Mouse (Mus musculus) thymus, adult 18-20 months (tissue): ENCODE data around the gene Olfr612.
"Not testable (repeated sequence)": the region's sequence is repeated elsewhere in the genome, so short reads cannot be mapped to it uniquely, and the experiment has no call there.

ENCODE experiments used
- DNase-seq, 2 experiments: peaks; one replicate each; pipeline ENCODE4 v3.0.0; 2022; ENCODE audit warnings: mixed read lengths in 2 of 2

The Olfr612 gene

GRCm38 (mm10) chr7:103542617-103543016 lies at the start of gene Olfr612:
Gene Olfr612 (minus strand): TSS chr7:103542717.
- not testable (repeated sequence) for DNase-seq

- no peak for DNase-seq
Measured at GRCm38 (mm10) chr7:103589803-103590202, 47.3 kb upstream of the Olfr612 start, which contains the start of gene Olfr618. Gene Olfr618 (plus strand): TSS chr7:103590103.

- DNase-seq: no peak
Measured at GRCm38 (mm10) chr7:103572761-103573160, 30.2 kb upstream of the Olfr612 start, which contains the start of gene Olfr617. Gene Olfr617 (plus strand): TSS chr7:103573061.

GRCm38 (mm10) chr7:103569043-103569442 lies 26.5 kb upstream of the Olfr612 start, which contains the start of gene Olfr616:
Gene Olfr616 (minus strand): TSS chr7:103569143.
- DNase-seq: no peak

- no peak for DNase-seq
Measured at GRCm38 (mm10) chr7:103555779-103556178, 13.3 kb upstream of the Olfr612 start, which contains the start of gene Olfr615. Gene Olfr615 (plus strand): TSS chr7:103556079.

- DNase-seq: no peak
Measured at GRCm38 (mm10) chr7:103547774-103548173, 5.3 kb upstream of the Olfr612 start, which contains the start of gene Olfr613. Gene Olfr613 (plus strand): TSS chr7:103548074.

GRCm38 (mm10) chr7:103520746-103521145 lies 21.8 kb downstream of the Olfr612 start, which contains the start of gene Olfr611:
Gene Olfr611 (minus strand): TSS chr7:103520846.
- not testable (repeated sequence) for DNase-seq

- no peak for DNase-seq
Measured at GRCm38 (mm10) chr7:103512022-103512421, 30.5 kb downstream of the Olfr612 start, which contains the start of gene Olfr610. Gene Olfr610 (minus strand): TSS chr7:103512122.

- DNase-seq: no peak
Measured at GRCm38 (mm10) chr7:103497962-103498361, 44.6 kb downstream of the Olfr612 start, which contains the start of gene Olfr609. Gene Olfr609 (minus strand): TSS chr7:103498062.
